Mouse (Mus musculus) forebrain, embryonic 14.5 days (tissue): ENCODE measurements around the gene Serpinb6a. TPM values are rescaled to one million over a fixed set of nuclear protein-coding genes. Genes with fewer than 3 reads are reported as not detected.

Experiments
- ATAC-seq: fragments of 200-750 bp; cut with Nextera tagmentation; 2 replicates; pipeline ENCODE4 v1.8.0; 2017; ENCODE audit warnings: mild to moderate bottlenecking, moderate library complexity
- DNase-seq: peaks from one replicate; pipeline ENCODE4 v3.0.0-alpha.2; 2015; ENCODE audit warnings: low spot score
- H3K27ac ChIP-seq: fragments of 300-500 bp; sonication (generic); 2 replicates; pipeline ENCODE4 v1.5.1; 2014; ENCODE audit warnings: low read depth, mild to moderate bottlenecking, control low read depth, low read length, moderate library complexity
- H3K27me3 ChIP-seq: fragments of 300-500 bp; sonication (generic); replicated peaks from 2 replicates; pipeline ENCODE4 v1.6.1; 2014; ENCODE audit warnings: low read length, control low read depth, mixed read lengths; ENCODE audit not compliant: control insufficient read depth, insufficient read depth
- H3K36me3 ChIP-seq: fragments of 300-500 bp; sonication (generic); 2 replicates; pipeline ENCODE4 v1.6.1; 2014; ENCODE audit warnings: low read length, control low read depth; ENCODE audit not compliant: control insufficient read depth, insufficient read depth
- H3K4me1 ChIP-seq: fragments of 300-500 bp; sonication (generic); 2 replicates; pipeline ENCODE4 v1.6.1; 2014; ENCODE audit warnings: antibody characterized with exemption, low read length, control low read depth; ENCODE audit not compliant: control insufficient read depth, insufficient read depth
- H3K4me2 ChIP-seq: fragments of 300-500 bp; sonication (generic); 2 replicates; pipeline ENCODE4 v1.6.1; 2014; ENCODE audit warnings: mild to moderate bottlenecking, control low read depth, low read length
- H3K4me3 ChIP-seq: fragments of 300-500 bp; sonication (generic); 2 replicates; pipeline ENCODE4 v1.5.1; 2014; ENCODE audit warnings: low read depth, low read length, control low read depth
- H3K9ac ChIP-seq: fragments of 300-500 bp; sonication (generic); 2 replicates; pipeline ENCODE4 v1.6.1; 2014; ENCODE audit warnings: mild to moderate bottlenecking, low read length, control low read depth, moderate library complexity
- H3K9me3 ChIP-seq: fragments of 300-500 bp; sonication (generic); replicated peaks from 2 replicates; pipeline ENCODE4 v1.6.1; 2016; ENCODE audit warnings: low read length, control low read depth, mixed read lengths; ENCODE audit not compliant: control insufficient read depth
- WGBS: fragments of 180-500 bp; shearing (Covaris S2); extraction: QIAGEN DNeasy Blood & Tissue Kit; methylation state at CpG from one replicate; pipeline ENCODE4 v1.1.7; 2014; 5-methylcytosine and 5-hydroxymethylcytosine counted together
- polyA plus RNA-seq: library from polyadenylated mRNA; unstranded; fragments of >200 nt; fragmentation: Nextera tagmentation; extraction: Ambion mirVana; gene quantifications from 2 replicates; pipeline ENCODE4 v1.2.1, GENCODE M21; 2014

Gene Serpinb6a
- polyA plus RNA-seq, 1 experiment from 2014 or later = 43.1 TPM

DNA sequence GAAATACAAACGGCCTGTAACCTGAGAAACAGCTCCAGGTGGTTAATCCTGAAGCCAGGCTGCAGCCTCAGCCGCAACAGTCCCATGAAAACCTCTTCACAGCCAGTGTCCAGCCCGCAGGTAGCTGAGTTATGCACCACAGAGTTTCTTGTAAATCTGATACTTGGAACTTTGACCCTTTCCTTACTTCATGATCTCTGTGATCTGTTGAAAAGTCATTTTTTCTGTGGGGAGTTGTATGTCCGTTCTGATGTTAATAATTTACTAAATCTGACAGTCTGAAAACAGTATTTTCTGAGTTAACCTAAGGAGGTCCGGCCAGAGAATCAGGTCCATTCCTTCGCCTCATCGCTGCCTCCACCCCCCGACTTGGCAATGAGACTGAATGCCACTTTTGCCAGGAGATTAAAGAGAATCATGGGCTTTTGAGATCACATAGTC lies 36.3 kb upstream of the Serpinb6a start:
- Histone ChIP-seq H3K4me1 (peaks cover 13% of the 10 kb centered on the region), H3K9me3 (no peaks in the 10 kb centered on the region), H3K4me2 (peak overlapping the region; percentile 83), H3K36me3 (0 out of 2 replicates have a peak, but pooled peaks cover 2% of the 10 kb centered on the region), H3K27me3 (no peaks in the 10 kb centered on the region), H3K27ac (no peak overlapping the region; the same call in 1 of the 2 replicates), H3K9ac (peak overlapping the region; percentile 49), H3K4me3 (peak overlapping the region; percentile 74; the same call in 1 of the 2 replicates)
- WGBS = 34% methylated on average over 8 of the region's 8 CpGs
- DNase-seq = no peak
- ATAC-seq = no peak

DNA sequence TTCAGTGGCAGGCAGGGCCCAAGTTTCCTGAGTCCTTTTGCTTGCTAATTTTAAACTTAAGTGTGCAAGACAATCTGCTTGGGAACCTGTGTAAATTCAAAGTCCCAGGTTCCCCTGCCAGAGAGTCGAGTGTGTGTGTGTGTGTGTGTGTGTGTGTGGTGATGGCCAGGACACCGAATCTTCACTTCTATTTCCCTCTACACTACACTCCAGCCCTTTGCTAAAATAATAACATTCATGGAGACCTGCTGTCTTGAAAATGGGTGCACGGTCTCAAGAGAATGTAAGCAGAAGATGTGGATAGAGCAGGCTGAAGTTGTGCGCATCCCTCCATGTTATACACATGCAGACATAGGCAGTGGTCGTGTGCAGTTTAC lies 35.5 kb upstream of the Serpinb6a start:
- Histone ChIP-seq H3K4me3 (peak overlapping the region; percentile 74), H3K27me3 (no peaks in the 10 kb centered on the region), H3K9ac (peak overlapping the region; percentile 93), H3K9me3 (no peaks in the 10 kb centered on the region), H3K27ac (peak overlapping the region; percentile 27; the same call in 1 of the 2 replicates), H3K36me3 (0 out of 2 replicates have a peak, but pooled peaks cover 7% of the 10 kb centered on the region), H3K4me1 (peaks cover 13% of the 10 kb centered on the region), H3K4me2 (peak overlapping the region; percentile 83)
- peak; percentile 4 for ATAC-seq
- DNase-seq = no peak
- 30% methylated on average over 5 of the region's 5 CpGs for WGBS

DNA sequence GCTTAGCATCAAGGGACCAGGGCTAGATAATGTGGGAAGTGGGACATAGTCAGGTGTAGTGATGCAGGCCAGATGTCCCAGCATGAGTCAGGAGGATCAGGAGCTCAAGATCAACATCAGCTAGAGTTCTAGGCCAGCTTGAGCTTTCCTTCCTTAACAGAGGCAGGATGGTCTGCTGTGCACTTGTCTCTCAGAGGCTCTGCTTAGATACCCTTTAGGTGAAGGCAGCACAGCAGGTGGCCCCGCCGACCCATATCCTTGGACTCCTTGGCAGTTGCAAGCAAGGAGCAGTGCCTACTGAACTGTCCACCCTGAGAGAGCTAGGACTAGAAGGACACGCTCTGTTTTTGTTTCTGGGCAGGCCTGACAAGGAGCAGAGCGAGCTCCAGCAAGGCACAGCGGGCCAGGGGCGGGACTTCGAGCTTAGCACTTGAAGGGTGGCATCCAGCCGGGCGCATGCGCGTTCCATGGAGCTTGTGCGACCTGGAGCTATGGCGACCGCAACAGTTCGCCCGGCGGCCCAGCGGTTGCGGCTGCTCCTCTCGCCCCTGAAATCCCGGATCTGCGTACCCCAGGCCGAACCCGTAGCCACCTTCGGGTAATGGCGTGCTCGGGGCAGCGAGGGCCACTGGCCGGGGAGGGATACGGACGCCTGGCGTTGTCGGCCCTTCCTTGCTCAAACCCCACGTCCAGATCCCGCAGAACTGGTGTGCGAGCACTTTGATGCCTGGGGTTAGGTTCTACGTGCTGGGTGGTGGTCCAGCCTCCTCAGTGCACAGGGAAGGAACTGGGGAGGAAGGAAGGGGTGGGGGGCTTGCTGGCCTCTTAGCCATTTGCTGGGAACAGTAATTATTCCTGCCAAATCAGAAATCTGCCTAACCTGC lies 34.8 kb upstream of the Serpinb6a start, which contains the start of gene Bphl:
Gene Bphl (plus strand): TSS at position 426 of the 884 bp plus-strand sequence.
- peak within 1 kb of the TSS; percentile 74 for H3K4me3 ChIP-seq
- H3K4me2 ChIP-seq = peak within 1 kb of the TSS; percentile 83

DNA sequence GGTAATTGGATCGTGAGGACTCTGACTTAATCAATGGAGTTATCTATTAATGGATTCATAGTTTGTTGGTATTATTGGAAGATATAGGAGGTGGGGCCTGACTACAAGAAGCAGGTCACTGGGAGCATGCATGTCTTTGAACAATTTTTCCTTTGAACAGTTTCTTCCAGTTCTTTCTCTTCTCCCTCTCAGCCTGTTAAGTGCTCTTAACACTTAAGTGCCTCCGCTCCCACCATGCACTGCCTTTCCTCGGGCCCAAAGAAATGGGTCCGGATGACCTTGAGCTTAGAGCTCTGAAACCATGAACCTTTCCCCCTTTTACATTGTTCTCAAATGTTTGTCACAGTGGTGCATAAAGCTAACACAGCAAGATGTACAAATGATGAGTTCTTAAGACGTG lies 34.1 kb upstream of the Serpinb6a start:
- Histone ChIP-seq H3K9me3 (no peaks in the 10 kb centered on the region), H3K27me3 (no peaks in the 10 kb centered on the region), H3K36me3 (peaks cover 10% of the 10 kb centered on the region; the same call in 1 of the 2 replicates), H3K4me1 (peaks cover 13% of the 10 kb centered on the region), H3K9ac (peak overlapping the region; percentile 93; the same call in 1 of the 2 replicates), H3K4me2 (no peak overlapping the region), H3K27ac (no peak overlapping the region), H3K4me3 (no peak overlapping the region)
- ATAC-seq = no peak
- DNase-seq = no peak
- 84% methylated on average over 5 of the region's 5 CpGs for WGBS

More for the DNA sequence above, 34.8 kb upstream of the Serpinb6a start, which contains the start of gene Bphl:
- Histone ChIP-seq H3K4me1 (peaks cover 13% of the 10 kb centered on the region), H3K9me3 (no peaks in the 10 kb centered on the region), H3K9ac (peak within 1 kb of the TSS; percentile 93), H3K27ac (peak within 1 kb of the TSS; percentile 75), H3K36me3 (peaks cover 10% of the 10 kb centered on the region; the same call in 1 of the 2 replicates), H3K27me3 (no peaks in the 10 kb centered on the region)
- under 1% methylated on average over 37 of the region's 37 CpGs for whole genome bisulfite sequencing
- DNase-seq = peak; percentile 98
- ATAC-seq = peak; percentile 98

DNA sequence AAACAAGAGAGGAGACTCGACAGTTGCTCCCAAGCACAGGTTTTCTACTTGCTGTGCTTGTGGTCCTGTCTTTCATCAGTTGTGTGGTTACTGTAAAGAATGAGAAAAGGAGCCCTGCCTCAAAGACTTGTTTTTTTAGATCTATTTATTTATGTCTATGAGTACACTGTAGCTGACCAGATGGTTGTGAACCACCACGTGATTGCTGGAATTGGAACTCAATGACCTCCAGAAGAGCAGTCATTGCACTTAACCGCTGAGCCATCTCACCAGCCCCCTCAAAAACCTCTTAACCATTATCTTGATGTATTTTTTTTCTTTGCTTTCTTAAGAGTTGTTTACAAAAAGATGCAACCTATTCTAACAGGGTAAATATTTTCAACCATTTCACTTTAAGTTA lies 32.8 kb upstream of the Serpinb6a start:
- Histone ChIP-seq H3K4me2 (no peak overlapping the region), H3K27ac (no peak overlapping the region), H3K4me1 (peaks cover 13% of the 10 kb centered on the region), H3K4me3 (no peak overlapping the region), H3K9ac (no peak overlapping the region), H3K9me3 (no peaks in the 10 kb centered on the region), H3K27me3 (no peaks in the 10 kb centered on the region), H3K36me3 (peaks cover 14% of the 10 kb centered on the region)
- 83% methylated on average over 3 of the region's 3 CpGs for WGBS
- DNase-seq (no peak), ATAC-seq (no peak)

DNA sequence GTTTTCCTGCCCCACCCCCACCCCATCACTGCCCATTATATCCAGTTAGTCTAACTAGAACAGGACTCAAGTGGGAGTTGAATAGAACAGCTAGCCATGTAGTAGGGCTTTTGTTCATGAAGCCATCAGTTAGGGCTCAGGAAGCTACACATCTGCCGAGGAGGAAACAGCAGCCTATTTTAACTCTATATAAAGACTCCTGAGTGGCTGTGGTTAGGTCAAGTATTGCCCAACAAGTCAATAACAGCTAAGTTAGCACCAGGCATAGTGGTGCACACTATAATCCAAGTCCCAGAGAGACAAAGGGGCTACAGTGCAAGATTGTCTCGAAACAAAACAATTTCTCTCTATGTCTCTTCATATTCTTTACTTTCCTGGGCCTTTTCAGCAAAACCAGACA lies 29.4 kb upstream of the Serpinb6a start:
- Histone ChIP-seq H3K27me3 (no peaks in the 10 kb centered on the region), H3K9me3 (no peaks in the 10 kb centered on the region), H3K36me3 (peaks cover 28% of the 10 kb centered on the region), H3K27ac (no peak overlapping the region), H3K4me2 (no peak overlapping the region), H3K9ac (no peak overlapping the region), H3K4me3 (no peak overlapping the region), H3K4me1 (peaks cover 2% of the 10 kb centered on the region; the same call in 1 of the 2 replicates)
- DNase-seq = no peak
- WGBS = 61% methylated on average over 2 of the region's 2 CpGs
- ATAC-seq = no peak

DNA sequence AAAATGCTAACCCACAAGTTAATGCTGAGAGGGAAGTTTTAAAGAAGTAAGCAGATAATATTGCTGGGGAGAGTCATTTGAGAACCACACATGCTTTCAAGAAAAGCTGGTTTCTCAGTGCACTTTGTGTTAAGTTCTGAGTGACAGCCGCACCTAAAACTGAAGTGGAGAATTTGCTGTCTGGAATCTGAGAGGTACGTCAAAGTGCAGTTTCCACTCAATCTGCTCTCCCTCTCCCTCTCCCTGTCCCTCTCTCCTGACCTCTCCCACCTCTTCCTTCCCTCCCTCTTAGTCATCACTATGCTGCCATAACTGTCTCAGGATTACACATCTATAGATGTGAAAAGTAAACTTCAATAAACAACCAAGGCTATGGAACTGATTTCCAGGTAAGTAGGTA lies 19.4 kb upstream of the Serpinb6a start:
- Histone ChIP-seq H3K36me3 (peaks cover 26% of the 10 kb centered on the region), H3K4me3 (no peak overlapping the region), H3K27ac (no peak overlapping the region), H3K4me2 (no peak overlapping the region), H3K9me3 (no peaks in the 10 kb centered on the region), H3K9ac (no peak overlapping the region), H3K27me3 (no peaks in the 10 kb centered on the region), H3K4me1 (no peaks in the 10 kb centered on the region)
- ATAC-seq (no peak), DNase-seq (no peak)
- WGBS = 88% methylated on average over 2 of the region's 2 CpGs

DNA sequence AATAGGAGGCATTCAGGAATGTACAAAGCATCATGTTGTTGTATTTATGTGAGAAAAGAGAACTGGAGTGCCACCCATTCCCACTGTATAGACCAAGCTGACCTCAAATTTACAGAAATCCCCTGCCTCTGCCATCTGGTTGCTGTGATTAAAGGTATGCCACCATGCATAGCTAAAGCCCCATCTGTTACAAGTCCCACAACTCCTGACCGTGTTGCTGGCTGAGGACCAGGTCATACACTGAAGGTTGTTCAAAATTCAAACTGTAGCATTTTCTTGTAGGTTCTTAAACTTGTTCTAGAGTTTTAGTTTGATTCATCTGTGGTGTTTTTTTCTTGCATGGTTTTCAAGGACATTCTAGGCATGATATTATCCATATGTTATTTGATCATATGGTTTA lies 15.9 kb upstream of the Serpinb6a start:
- 94% methylated on average over 1 of the region's 1 CpGs for WGBS
- Histone ChIP-seq H3K4me2 (no peak overlapping the region), H3K4me1 (no peaks in the 10 kb centered on the region), H3K9me3 (no peaks in the 10 kb centered on the region), H3K36me3 (peaks cover 51% of the 10 kb centered on the region), H3K27ac (no peak overlapping the region), H3K27me3 (no peaks in the 10 kb centered on the region), H3K4me3 (no peak overlapping the region), H3K9ac (no peak overlapping the region)
- DNase-seq = no peak
- no peak for ATAC-seq
